In genomic region chr19:9945800-9946564, GRCm38 (mm10) we compare ENCODE assay signal across 13 mouse cellular contexts. TPM values are rescaled to one million over a fixed set of nuclear protein-coding genes. Genes with fewer than 3 reads are reported as not detected.
DNase-seq lines count a peak whose midpoint lies in the region; ATAC-seq and TF ChIP-seq lines count a peak whose summit lies in the region.
"Had no signal": no experiment of that assay in that cellular context is flagged by ENCODE, and none has a peak within 500 bp of the region (broad histone marks: within the 10 kb centered on the region; RNA-seq: fewer than 3 reads in every experiment).

No protein-coding gene starts in this region.

- H3K4me2 ChIP-seq in heart, embryonic 12.5 days, result no peak overlapping the region
- H3K4me2 ChIP-seq: midbrain, embryonic 15.5 days had no signal

- no peak overlapping the region for H3K4me3 ChIP-seq in lung, adult 2 months (replicated peaks; ENCODE audit: extremely low read depth, low read depth, low read length)
- H3K4me3 ChIP-seq in bone marrow macrophage, adult 2 months (ENCODE audit: insufficient read depth, low read length), result no peak overlapping the region
- H3K4me3 ChIP-seq in heart, embryonic 12.5 days, result no peak overlapping the region
- H3K4me3 ChIP-seq: forebrain, embryonic 10.5 days; midbrain, embryonic 15.5 days had no signal

- TF ChIP-seq CTCF in lung, adult 2 months (IDR thresholded peaks at IDR 0.05; ENCODE audit: insufficient read depth, low read length), result no peak
- no peak for TF ChIP-seq CTCF in bone marrow macrophage, adult 2 months (IDR thresholded peaks at IDR 0.05; ENCODE audit: low read depth, low read length)

- TF ChIP-seq POLR2A in lung, adult 2 months (IDR thresholded peaks at IDR 0.05; ENCODE audit: borderline replicate concordance, extremely low read depth, low read depth, low read length), result no peak
- TF ChIP-seq POLR2A in bone marrow macrophage, adult 2 months (IDR thresholded peaks at IDR 0.05; ENCODE audit: borderline replicate concordance, low read depth, low read length), result no peak

- H3K27ac ChIP-seq in bone marrow macrophage, adult 2 months (ENCODE audit: insufficient read depth, low read depth, low read length), result peak overlapping the region; percentile 54
- H3K27ac ChIP-seq in heart, embryonic 12.5 days (ENCODE audit: poor library complexity, severe bottlenecking), result peak overlapping the region; percentile 44
- H3K27ac ChIP-seq: forebrain, embryonic 10.5 days; midbrain, embryonic 15.5 days had no signal

- H3K36me3 ChIP-seq in heart, embryonic 12.5 days, result no peaks in the 10 kb centered on the region
- no peaks in the 10 kb centered on the region for H3K36me3 ChIP-seq in splenic B cell, adult 2 months (ENCODE audit: control insufficient read depth, insufficient read depth, low read length, poor library complexity, severe bottlenecking)
- H3K36me3 ChIP-seq: forebrain, embryonic 10.5 days; midbrain, embryonic 15.5 days had no signal

- H3K9ac ChIP-seq in heart, embryonic 12.5 days, result no peak overlapping the region
- H3K9ac ChIP-seq: liver, postnatal 0 days; midbrain, embryonic 15.5 days had no signal

- H3K9me3 ChIP-seq in heart, embryonic 12.5 days (replicated peaks), result peaks cover 3% of the 10 kb centered on the region; the same call in 1 of the 2 replicates
- H3K9me3 ChIP-seq: forebrain, embryonic 10.5 days; midbrain, embryonic 15.5 days had no signal

- DNase-seq in lung, adult 18-20 months, result peak; percentile 34 to 51
- DNase-seq in lung, adult 2 months, result no peak
- peak; percentile 59 for DNase-seq in splenic B cell, adult 2 months (ENCODE audit: low read depth, low spot score)
- DNase-seq in right cerebral cortex, postnatal 14 days, result no peak
- DNase-seq in neural tube, embryonic 10.5 days (ENCODE audit: extremely low spot score, low spot score), result no peak
- DNase-seq: cerebellum, adult 11 months; liver, postnatal 0 days; thymus, adult 18-20 months had no signal

- no peaks in the 10 kb centered on the region for H3K27me3 ChIP-seq in heart, embryonic 12.5 days (replicated peaks)
- no peaks in the 10 kb centered on the region for H3K27me3 ChIP-seq in splenic B cell, adult 2 months (ENCODE audit: control insufficient read depth, insufficient read depth, low read length, poor library complexity, severe bottlenecking)
- H3K27me3 ChIP-seq: midbrain, embryonic 15.5 days had no signal

- ATAC-seq in heart, embryonic 12.5 days (ENCODE audit: insufficient number of reproducible peaks, low FRiP score), result no peak
- ATAC-seq: activated CD4-positive, CD25-positive, alpha-beta regulatory T cell, adult 4 months; liver, postnatal 0 days; midbrain, embryonic 15.5 days had no signal

- WGBS in lung, adult 2 months, result 68% methylated on average over 8 of the region's 8 CpGs
- 70% methylated on average over 8 of the region's 8 CpGs for WGBS in heart, embryonic 12.5 days

- peaks cover 15% of the 10 kb centered on the region for H3K4me1 ChIP-seq in lung, adult 2 months (ENCODE audit: control insufficient read depth, insufficient read depth, low read length)
- H3K4me1 ChIP-seq in bone marrow macrophage, adult 2 months (ENCODE audit: control insufficient read depth, insufficient read depth, low read length), result peaks cover 57% of the 10 kb centered on the region
- peaks cover 37% of the 10 kb centered on the region for H3K4me1 ChIP-seq in heart, embryonic 12.5 days (replicated peaks)
- H3K4me1 ChIP-seq: midbrain, embryonic 15.5 days had no signal

RNA-seq across cellular contexts. Expression of gene Fth1, which starts 34.4 kb away (rescaled TPM):
- 4,642 and 7,955 TPM in 2 replicates for polyA plus RNA-seq in lung, adult 2 months (2012; rRNA removed)
- polyA plus RNA-seq in bone marrow macrophage, adult 2 months (2012; ENCODE audit: insufficient read depth, insufficient read length, missing spikeins), result 20,335 and 20,363 TPM in 2 replicates
- polyA plus RNA-seq in heart, embryonic 12.5 days (2016; fragmentation: Nextera tagmentation; extraction: Ambion mirVana), result 2,254 and 2,412 TPM in 2 replicates

RNA-seq across cellular contexts. Expression of gene Incenp, which starts 46.6 kb away (rescaled TPM):
- polyA plus RNA-seq in lung, adult 2 months (2012; rRNA removed), result 5.5 and 7.7 TPM in 2 replicates
- polyA plus RNA-seq in bone marrow macrophage, adult 2 months (2012; ENCODE audit: insufficient read depth, insufficient read length, missing spikeins), result 146 and 159 TPM in 2 replicates
- 82.2 and 83.0 TPM in 2 replicates for polyA plus RNA-seq in heart, embryonic 12.5 days (2016; fragmentation: Nextera tagmentation; extraction: Ambion mirVana)

RNA-seq across cellular contexts. Expression of gene Best1, which starts 55.5 kb away (rescaled TPM):
- 2.3 and 3.1 TPM in 2 replicates for polyA plus RNA-seq in lung, adult 2 months (2012; rRNA removed)
- polyA plus RNA-seq in bone marrow macrophage, adult 2 months (2012; ENCODE audit: insufficient read depth, insufficient read length, missing spikeins), result 0.44 and 2.3 TPM in 2 replicates
- polyA plus RNA-seq in heart, embryonic 12.5 days (2016; fragmentation: Nextera tagmentation; extraction: Ambion mirVana), result 0.32 and 0.34 TPM in 2 replicates
- polyA plus RNA-seq: activated CD4-positive, CD25-positive, alpha-beta regulatory T cell, adult 4 months had no signal

RNA-seq across cellular contexts. Expression of gene Rab3il1, which starts 55.5 kb away (rescaled TPM):
- polyA plus RNA-seq in lung, adult 2 months (2012; rRNA removed), result 10.5 and 13.8 TPM in 2 replicates
- 156 and 178 TPM in 2 replicates for polyA plus RNA-seq in bone marrow macrophage, adult 2 months (2012; ENCODE audit: insufficient read depth, insufficient read length, missing spikeins)
- polyA plus RNA-seq in heart, embryonic 12.5 days (2016; fragmentation: Nextera tagmentation; extraction: Ambion mirVana), result 38.0 and 39.7 TPM in 2 replicates

Comparison
In these comparisons a context has a peak if more than half of its experiments do, and no peak if none do; other contexts are left out.
1. DNase-seq: peak in lung, adult 18-20 months (2 of 2) and splenic B cell, adult 2 months (single experiment); none in lung, adult 2 months (single experiment), right cerebral cortex, postnatal 14 days (single experiment) and neural tube, embryonic 10.5 days (single experiment).